Mouse (Mus musculus): Measurements from ENCODE around the gene Ifna16. TPM values are rescaled to one million over a fixed set of nuclear protein-coding genes. Genes with fewer than 3 reads are reported as not detected.

The Ifna16 gene
- not detected for total RNA-seq (2023)

GRCm38 (mm10) chr4:88676824-88677223 is at the start of gene Ifna16:
Gene Ifna16, minus strand, starts transcription at chr4:88676924.

DNA sequence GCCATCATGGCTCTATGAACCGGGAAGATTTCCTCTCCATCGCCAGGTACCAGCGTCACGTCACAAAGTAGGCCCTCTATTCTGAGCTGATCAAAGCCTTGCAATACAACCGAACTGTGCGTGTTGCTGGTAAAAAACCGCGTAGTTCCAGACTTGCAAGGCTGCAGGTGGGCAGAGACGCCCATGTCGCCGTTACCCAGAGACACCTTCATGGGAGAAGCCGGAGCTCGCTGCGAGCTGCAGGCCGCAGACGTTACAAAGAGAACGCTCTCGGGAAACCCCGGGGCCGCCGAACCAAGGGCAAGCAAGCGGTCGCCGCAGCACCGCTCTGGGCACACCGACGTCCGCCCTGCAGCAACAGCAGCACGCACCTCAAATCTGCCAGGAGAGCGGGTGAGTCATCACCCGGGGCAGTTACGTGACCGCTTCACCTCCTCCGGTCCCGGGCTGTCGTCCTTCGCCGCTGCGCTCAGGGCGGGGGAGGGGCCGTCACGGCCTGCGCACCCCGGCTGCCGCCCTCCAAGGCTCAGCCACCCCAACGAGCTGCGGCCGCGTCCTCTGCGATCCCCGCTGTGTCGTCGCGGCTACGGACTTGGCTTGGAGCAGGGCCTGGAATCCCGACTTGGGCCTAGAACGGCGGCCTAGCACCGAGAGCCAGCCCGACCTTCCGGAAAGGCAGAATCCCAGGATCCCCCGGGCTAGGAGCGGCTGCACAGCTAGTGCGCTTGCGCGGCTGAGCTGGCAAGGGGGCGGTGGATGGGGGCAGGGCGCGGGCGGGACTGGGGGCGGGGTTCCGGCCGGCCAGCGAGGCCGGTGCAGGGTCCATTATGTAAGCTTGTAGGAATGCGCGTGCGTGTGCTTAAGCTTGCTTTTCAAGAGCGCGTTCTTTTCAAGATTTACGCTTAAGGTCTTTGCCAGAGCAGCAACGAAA is 45.3 kb upstream of the Ifna16 start, which contains the start of the genes Gm26566 and Klhl9:
TSS of gene Gm26566 (plus strand) at position 15 of the 931 bp plus-strand sequence.
TSS of gene Klhl9 (minus strand) at position 675 of the 931 bp plus-strand sequence.

GRCm38 (mm10) chr4:88691259-88691658 is 14.5 kb upstream of the Ifna16 start, which contains the start of gene Ifnab:
Gene Ifnab, minus strand, starts transcription at chr4:88691359.

DNA sequence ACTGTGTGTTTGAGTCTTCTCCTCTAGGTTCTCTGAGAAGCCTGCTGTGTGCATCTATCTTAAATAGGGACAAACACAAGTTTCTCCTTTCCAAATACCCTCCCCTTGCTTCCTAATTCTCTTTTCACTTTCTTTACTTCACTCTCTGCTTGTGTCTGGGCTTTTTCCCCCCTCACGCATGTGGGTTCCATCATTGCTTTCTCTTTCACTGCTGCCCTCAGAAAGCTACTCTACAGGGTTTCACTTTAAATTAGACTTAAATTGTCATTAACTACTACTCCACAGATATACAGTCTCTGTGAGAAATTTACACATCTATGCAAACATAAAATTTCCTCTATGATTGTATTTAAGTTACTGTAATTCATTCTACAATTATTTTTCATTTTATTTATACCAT is 7.1 kb upstream of the Ifna16 start, which contains the start of gene Ifna2:
TSS of gene Ifna2 (minus strand) at position 101 of the 400 bp plus-strand sequence.

GRCm38 (mm10) chr4:88644359-88644758 is 32.4 kb downstream of the Ifna16 start, which contains the start of gene Ifna13:
Gene Ifna13, minus strand, starts transcription at chr4:88644459.

DNA sequence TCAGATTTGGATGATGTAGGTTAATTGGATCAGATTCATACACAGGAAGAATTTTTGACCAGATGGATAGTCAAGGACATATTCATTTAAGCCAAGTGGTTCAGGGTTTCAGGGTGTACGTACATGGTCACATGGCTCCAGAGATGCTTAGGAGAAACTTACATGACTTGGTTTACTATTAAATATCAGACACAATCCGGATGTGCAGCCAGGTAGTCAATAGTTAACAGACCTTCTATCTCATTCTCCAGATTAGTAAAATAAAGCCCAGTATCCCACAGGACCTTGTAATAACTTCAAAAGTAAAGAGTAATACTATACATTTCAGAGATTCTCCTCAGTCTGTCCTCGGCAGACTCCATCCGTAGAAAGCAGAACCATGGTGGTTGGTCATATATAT is 42.4 kb downstream of the Ifna16 start, which contains the start of gene C87499:
TSS of gene C87499 (minus strand) at position 101 of the 400 bp plus-strand sequence.

Other genes with a start within 250 kb of the Ifna16 start
- gene Hacd4, start 238.0 kb downstream of the Ifna16 start, total RNA-seq (2023): 0.50 TPM
- gene Ifnb1, start 154.2 kb downstream of the Ifna16 start, total RNA-seq (2023): not detected
- not detected for gene Ifna15, start 118.7 kb downstream of the Ifna16 start, total RNA-seq (2023)
- gene Ifna14, start 105.1 kb downstream of the Ifna16 start, total RNA-seq (2023): not detected
- not detected for gene Ifna9, start 84.5 kb downstream of the Ifna16 start, total RNA-seq (2023)
- gene Ifna12, start 73.5 kb downstream of the Ifna16 start, total RNA-seq (2023): not detected
- gene C87499, start 42.5 kb downstream of the Ifna16 start, total RNA-seq (2023): not detected
- gene Ifna13, start 32.5 kb downstream of the Ifna16 start, total RNA-seq (2023): not detected
- not detected for gene Ifna2, start 7.0 kb upstream of the Ifna16 start, total RNA-seq (2023)
- not detected for gene Ifnab, start 14.4 kb upstream of the Ifna16 start, total RNA-seq (2023)
- 2.1 TPM for gene Gm26566, start 44.9 kb upstream of the Ifna16 start, total RNA-seq (2023)
- 46.0 TPM for gene Klhl9, start 45.5 kb upstream of the Ifna16 start, total RNA-seq (2023)
- not detected for gene Gm13271, start 77.9 kb upstream of the Ifna16 start, total RNA-seq (2023)
- not detected for gene Gm13283, start 83.2 kb upstream of the Ifna16 start, total RNA-seq (2023)
- not detected for gene Gm13290, start 96.9 kb upstream of the Ifna16 start, total RNA-seq (2023)
- not detected for gene Gm13289, start 100.0 kb upstream of the Ifna16 start, total RNA-seq (2023)
- gene Gm13272, start 102.9 kb upstream of the Ifna16 start, total RNA-seq (2023): not detected
- gene Ifnz, start 105.2 kb upstream of the Ifna16 start, total RNA-seq (2023): not detected
- gene Gm13276, start 108.8 kb upstream of the Ifna16 start, total RNA-seq (2023): not detected
- not detected for gene Gm13277, start 111.7 kb upstream of the Ifna16 start, total RNA-seq (2023)
- gene Gm13278, start 114.6 kb upstream of the Ifna16 start, total RNA-seq (2023): not detected
- gene Gm13275, start 117.6 kb upstream of the Ifna16 start, total RNA-seq (2023): not detected
- gene Gm13279, start 120.5 kb upstream of the Ifna16 start, total RNA-seq (2023): not detected
- gene Gm13285, start 122.7 kb upstream of the Ifna16 start, total RNA-seq (2023): not detected
- not detected for gene Gm13287, start 126.3 kb upstream of the Ifna16 start, total RNA-seq (2023)
- gene Gm13288, start 128.6 kb upstream of the Ifna16 start, total RNA-seq (2023): not detected
- gene Ifna7, start 139.3 kb upstream of the Ifna16 start, total RNA-seq (2023): not detected
- not detected for gene Ifna11, start 143.0 kb upstream of the Ifna16 start, total RNA-seq (2023)
- gene Ifna6, start 150.5 kb upstream of the Ifna16 start, total RNA-seq (2023): not detected
- not detected for gene Ifna5, start 158.6 kb upstream of the Ifna16 start, total RNA-seq (2023)
- gene Ifna4, start 164.9 kb upstream of the Ifna16 start, total RNA-seq (2023): not detected
- not detected for gene Ifna1, start 173.2 kb upstream of the Ifna16 start, total RNA-seq (2023)
- gene Ifne, start 203.3 kb upstream of the Ifna16 start, total RNA-seq (2023): not detected

Measured in CD4-positive naive resting alpha-beta T cell, adult 76 days (primary cell).